In genomic region chr1:24195951-24196517, GRCm38 (mm10) we compare ENCODE assay signal across 10 mouse cellular contexts. TPM values are rescaled to one million over a fixed set of nuclear protein-coding genes. Genes with fewer than 3 reads are reported as not detected.
DNase-seq lines count a peak whose midpoint lies in the region; ATAC-seq lines count a peak whose summit lies in the region.
"Had no signal": no experiment of that assay in that cellular context is flagged by ENCODE, and none has a peak within 500 bp of the region (broad histone marks: within the 10 kb centered on the region; RNA-seq: fewer than 3 reads in every experiment).

No protein-coding gene starts in this region.

- ATAC-seq in midbrain, embryonic 13.5 days, result 0 out of 2 replicates have a peak, but pooled peaks have one; percentile 17
- no peak for ATAC-seq in midbrain, embryonic 15.5 days (replicated peaks)
- ATAC-seq in hindbrain, embryonic 12.5 days (ENCODE audit: low FRiP score), result peak; percentile 22; the same call in 1 of the 2 replicates
- ATAC-seq: liver, postnatal 0 days had no signal

- no peak overlapping the region for H3K9ac ChIP-seq in midbrain, embryonic 13.5 days (replicated peaks)
- no peak overlapping the region for H3K9ac ChIP-seq in midbrain, embryonic 15.5 days
- peak overlapping the region; percentile 23; the same call in 1 of the 2 replicates for H3K9ac ChIP-seq in hindbrain, embryonic 12.5 days
- H3K9ac ChIP-seq: liver, postnatal 0 days had no signal

- DNase-seq in heart, embryonic 10.5 days (ENCODE audit: low spot score), result no peak
- DNase-seq in heart, adult 9 months (ENCODE audit: low spot score in 2 of 2), result no peak
- DNase-seq in retina, embryonic 14.5 days (ENCODE audit: low spot score), result peak; percentile 22
- DNase-seq in frontal cortex, postnatal 25 days (ENCODE audit: low spot score in 2 of 2), result no peak
- no peak for DNase-seq in left cerebral cortex, postnatal 4 days
- DNase-seq: heart, postnatal 14 days; liver, postnatal 0 days had no signal

- no peaks in the 10 kb centered on the region for H3K9me3 ChIP-seq in heart, embryonic 10.5 days
- H3K9me3 ChIP-seq in midbrain, embryonic 13.5 days, result no peaks in the 10 kb centered on the region
- no peaks in the 10 kb centered on the region for H3K9me3 ChIP-seq in midbrain, embryonic 15.5 days
- no peaks in the 10 kb centered on the region for H3K9me3 ChIP-seq in hindbrain, embryonic 12.5 days (replicated peaks)

- H3K27ac ChIP-seq in heart, embryonic 10.5 days, result peak overlapping the region; percentile 48; the same call in 1 of the 2 replicates
- no peak overlapping the region for H3K27ac ChIP-seq in midbrain, embryonic 13.5 days
- H3K27ac ChIP-seq in midbrain, embryonic 15.5 days, result no peak overlapping the region
- peak overlapping the region; percentile 64 for H3K27ac ChIP-seq in hindbrain, embryonic 12.5 days

- H3K27me3 ChIP-seq in heart, embryonic 10.5 days (ENCODE audit: insufficient read depth, poor library complexity, severe bottlenecking), result no peaks in the 10 kb centered on the region
- no peaks in the 10 kb centered on the region for H3K27me3 ChIP-seq in midbrain, embryonic 13.5 days
- H3K27me3 ChIP-seq in midbrain, embryonic 15.5 days (replicated peaks), result no peaks in the 10 kb centered on the region
- no peaks in the 10 kb centered on the region for H3K27me3 ChIP-seq in hindbrain, embryonic 12.5 days

- H3K4me2 ChIP-seq in midbrain, embryonic 13.5 days (replicated peaks), result no peak overlapping the region
- no peak overlapping the region for H3K4me2 ChIP-seq in midbrain, embryonic 15.5 days
- H3K4me2 ChIP-seq in hindbrain, embryonic 12.5 days (replicated peaks), result peak overlapping the region; percentile 37

- intact Hi-C loops in left cerebral cortex, postnatal 4 days (cut with DNase I), result no loop called here

- peak overlapping the region; percentile 52; the same call in 1 of the 2 replicates for H3K4me3 ChIP-seq in heart, embryonic 10.5 days
- no peak overlapping the region for H3K4me3 ChIP-seq in midbrain, embryonic 13.5 days (replicated peaks)
- no peak overlapping the region for H3K4me3 ChIP-seq in midbrain, embryonic 15.5 days
- H3K4me3 ChIP-seq in hindbrain, embryonic 12.5 days, result peak overlapping the region; percentile 23; the same call in 1 of the 2 replicates

- peaks cover 32% of the 10 kb centered on the region for H3K4me1 ChIP-seq in heart, embryonic 10.5 days
- peaks cover 7% of the 10 kb centered on the region; the same call in 1 of the 2 replicates for H3K4me1 ChIP-seq in midbrain, embryonic 13.5 days (replicated peaks)
- H3K4me1 ChIP-seq in midbrain, embryonic 15.5 days, result no peaks in the 10 kb centered on the region
- H3K4me1 ChIP-seq in hindbrain, embryonic 12.5 days, result 0 out of 2 replicates have a peak, but pooled peaks cover 6% of the 10 kb centered on the region

- 18% methylated on average over 3 of the region's 3 CpGs for WGBS in heart, embryonic 10.5 days
- WGBS in midbrain, embryonic 13.5 days, result 42% methylated on average over 3 of the region's 3 CpGs
- WGBS in midbrain, embryonic 15.5 days, result 25% methylated on average over 3 of the region's 3 CpGs
- 41% methylated on average over 3 of the region's 3 CpGs for WGBS in hindbrain, embryonic 12.5 days

- H3K36me3 ChIP-seq in heart, embryonic 10.5 days, result no peaks in the 10 kb centered on the region
- H3K36me3 ChIP-seq in midbrain, embryonic 13.5 days, result no peaks in the 10 kb centered on the region
- H3K36me3 ChIP-seq in midbrain, embryonic 15.5 days (replicated peaks), result no peaks in the 10 kb centered on the region
- H3K36me3 ChIP-seq in hindbrain, embryonic 12.5 days, result no peaks in the 10 kb centered on the region

RNA-seq across cellular contexts. Expression of gene Col9a1, which starts 18.6 kb away (rescaled TPM):
- polyA plus RNA-seq in heart, embryonic 10.5 days (2016; fragmentation: Nextera tagmentation; extraction: Ambion mirVana), result 19.4 and 48.7 TPM in 2 replicates
- polyA plus RNA-seq in midbrain, embryonic 13.5 days (2015; fragmentation: Nextera tagmentation; extraction: Ambion mirVana), result 0.81 and 1.1 TPM in 2 replicates
- 1.1 and 1.2 TPM in 2 replicates for polyA plus RNA-seq in midbrain, embryonic 15.5 days (2015; fragmentation: Nextera tagmentation; extraction: Ambion mirVana)
- 101 and 107 TPM in 2 replicates for polyA plus RNA-seq in hindbrain, embryonic 12.5 days (2016; fragmentation: Nextera tagmentation; extraction: Ambion mirVana)
- 1 to 10 TPM; 2.0 to 3.0 TPM for total RNA-seq in left cerebral cortex, postnatal 4 days (2021)

Comparison
In these comparisons a context has a peak if more than half of its experiments do, and no peak if none do; other contexts are left out.
1. H3K27ac ChIP-seq: peak in heart, embryonic 10.5 days (single experiment) and hindbrain, embryonic 12.5 days (single experiment); none in midbrain, embryonic 13.5 days (single experiment) and midbrain, embryonic 15.5 days (single experiment).
2. H3K4me3 ChIP-seq: peak in heart, embryonic 10.5 days (single experiment) and hindbrain, embryonic 12.5 days (single experiment); none in midbrain, embryonic 13.5 days (single experiment) and midbrain, embryonic 15.5 days (single experiment).